Mouse (Mus musculus) stomach, embryonic 15.5 days (tissue): ENCODE measurements around the gene St7. TPM values are rescaled to one million over a fixed set of nuclear protein-coding genes. Genes with fewer than 3 reads are reported as not detected.
A peak's percentile ranks its signal among the peaks of the same experiment; 100 is the strongest.

ENCODE experiments used
- ATAC-seq: fragments of 200-750 bp; cut with Nextera tagmentation; 2 replicates; pipeline ENCODE4 v1.8.0; 2017; ENCODE audit warnings: low read depth, moderate number of reproducible peaks, moderate TSS enrichment; ENCODE audit not compliant: insufficient read depth, low FRiP score
- H3K27ac ChIP-seq: fragments of 300-500 bp; sonication (generic); 2 replicates; pipeline ENCODE4 v1.5.1; 2015; ENCODE audit warnings: mild to moderate bottlenecking, inconsistent platforms
- H3K27me3 ChIP-seq: fragments of 300-500 bp; sonication (generic); replicated peaks from 2 replicates; pipeline ENCODE4 v1.6.1; 2015; ENCODE audit warnings: inconsistent platforms
- H3K36me3 ChIP-seq: fragments of 300-500 bp; sonication (generic); 2 replicates; pipeline ENCODE4 v1.6.1; 2015; ENCODE audit warnings: inconsistent platforms
- H3K4me1 ChIP-seq: fragments of 300-500 bp; sonication (generic); 2 replicates; pipeline ENCODE4 v1.6.1; 2015; ENCODE audit warnings: inconsistent platforms
- H3K4me2 ChIP-seq: fragments of 300-500 bp; sonication (generic); 2 replicates; pipeline ENCODE4 v1.6.1; 2015; ENCODE audit warnings: mild to moderate bottlenecking, inconsistent platforms
- H3K4me3 ChIP-seq: fragments of 300-500 bp; sonication (generic); replicated peaks from 2 replicates; pipeline ENCODE4 v1.5.1; 2015; ENCODE audit warnings: inconsistent platforms
- H3K9ac ChIP-seq: fragments of 300-500 bp; sonication (generic); 2 replicates; pipeline ENCODE4 v1.6.1; 2015; ENCODE audit warnings: inconsistent platforms
- H3K9me3 ChIP-seq: fragments of 300-500 bp; sonication (generic); 2 replicates; pipeline ENCODE4 v1.6.1; 2016; ENCODE audit warnings: inconsistent platforms
- WGBS: fragments of 180-500 bp; shearing (Covaris S2); methylation state at CpG from one replicate; pipeline ENCODE4 v1.1.7; 2015; 5-methylcytosine and 5-hydroxymethylcytosine counted together
- polyA plus RNA-seq: library from polyadenylated mRNA; unstranded; fragments of >200 nt; fragmentation: Nextera tagmentation; extraction: Ambion mirVana; gene quantifications from 2 replicates; pipeline ENCODE4 v1.2.1, GENCODE M21; 2015

Gene St7
- polyA plus RNA-seq, 1 experiment from 2014 or later: 23.5 TPM

DNA sequence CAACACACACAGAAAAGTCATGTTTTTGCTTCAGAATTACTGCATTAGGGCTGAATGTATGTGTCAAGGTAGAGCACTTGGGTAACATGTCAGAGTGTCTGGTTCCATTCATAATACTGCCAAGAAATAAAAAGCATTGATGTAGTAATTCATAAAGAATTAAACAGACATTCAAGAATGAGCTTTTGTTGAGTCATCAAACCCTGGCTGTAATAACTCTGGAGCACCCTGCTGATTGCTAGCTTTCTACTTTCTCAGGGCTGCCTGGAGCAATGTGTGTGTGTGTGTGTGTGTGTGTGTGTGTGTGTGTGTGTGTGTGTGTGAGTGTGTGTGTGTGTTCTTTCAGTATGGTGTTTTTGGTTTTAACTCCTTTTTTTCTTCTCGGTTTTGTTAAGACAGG is 78.7 kb downstream of the St7 start:
- no peak overlapping the region for H3K9ac ChIP-seq
- H3K4me2 ChIP-seq: no peak overlapping the region
- H3K4me1 ChIP-seq: 0 out of 2 replicates have a peak, but pooled peaks cover 3% of the 10 kb centered on the region
- H3K4me3 ChIP-seq: no peak overlapping the region
- H3K9me3 ChIP-seq: no peaks in the 10 kb centered on the region
- H3K27me3 ChIP-seq: no peaks in the 10 kb centered on the region
- no peaks in the 10 kb centered on the region for H3K36me3 ChIP-seq
- no peak for ATAC-seq
- WGBS: 90% methylated on average over 1 of the region's 1 CpGs
- no peak overlapping the region for H3K27ac ChIP-seq

DNA sequence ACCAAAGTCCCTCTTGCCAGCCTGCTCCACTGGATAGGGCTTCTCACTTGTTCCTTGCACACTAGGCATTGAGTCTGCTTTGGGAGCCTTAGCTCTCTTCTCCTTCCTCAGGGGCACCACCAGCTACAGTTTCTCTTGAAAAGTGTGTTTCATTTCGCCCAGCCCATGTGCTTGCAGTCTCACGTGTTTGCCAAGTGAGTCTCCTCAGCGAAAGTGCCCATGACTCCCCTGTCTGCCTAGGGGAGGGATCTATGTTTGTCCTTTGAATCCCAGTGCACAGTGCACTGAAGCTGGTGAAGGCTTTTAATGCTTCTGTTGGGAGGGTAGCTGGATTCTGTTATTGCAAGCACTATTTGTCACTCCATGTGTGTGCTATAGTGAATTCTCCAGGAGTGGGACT is 79.8 kb downstream of the St7 start:
- Histone ChIP-seq H3K4me2 (no peak overlapping the region), H3K27me3 (no peaks in the 10 kb centered on the region), H3K9me3 (no peaks in the 10 kb centered on the region), H3K9ac (no peak overlapping the region), H3K4me3 (no peak overlapping the region), H3K36me3 (no peaks in the 10 kb centered on the region), H3K27ac (no peak overlapping the region), H3K4me1 (0 out of 2 replicates have a peak, but pooled peaks cover 6% of the 10 kb centered on the region)
- WGBS: 69% methylated on average over 3 of the region's 3 CpGs
- ATAC-seq: no peak

DNA sequence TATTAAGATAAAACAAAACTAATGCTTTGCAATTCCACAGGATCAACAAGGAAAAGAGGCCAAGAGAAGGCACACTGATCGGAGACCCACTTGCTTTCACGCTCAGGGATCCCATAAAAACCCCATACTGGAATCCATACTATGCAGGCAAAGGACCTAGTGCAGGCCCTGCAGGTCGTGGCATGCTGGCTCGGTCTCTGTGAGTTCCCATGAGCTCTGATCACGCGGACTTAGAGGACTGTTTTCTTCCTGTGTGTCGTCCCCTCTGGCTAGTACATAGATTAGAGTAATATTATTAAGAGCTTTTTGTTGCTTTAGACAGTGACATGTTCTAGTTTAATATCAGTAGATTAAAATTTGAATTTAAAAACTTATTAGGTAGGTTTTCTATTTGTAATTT is 83.3 kb downstream of the St7 start:
- Histone ChIP-seq H3K9ac (no peak overlapping the region), H3K4me1 (0 out of 2 replicates have a peak, but pooled peaks cover 6% of the 10 kb centered on the region), H3K27ac (no peak overlapping the region), H3K27me3 (no peaks in the 10 kb centered on the region), H3K4me2 (no peak overlapping the region), H3K36me3 (no peaks in the 10 kb centered on the region), H3K4me3 (no peak overlapping the region), H3K9me3 (no peaks in the 10 kb centered on the region)
- 76% methylated on average over 7 of the region's 7 CpGs for WGBS
- ATAC-seq: no peak

DNA sequence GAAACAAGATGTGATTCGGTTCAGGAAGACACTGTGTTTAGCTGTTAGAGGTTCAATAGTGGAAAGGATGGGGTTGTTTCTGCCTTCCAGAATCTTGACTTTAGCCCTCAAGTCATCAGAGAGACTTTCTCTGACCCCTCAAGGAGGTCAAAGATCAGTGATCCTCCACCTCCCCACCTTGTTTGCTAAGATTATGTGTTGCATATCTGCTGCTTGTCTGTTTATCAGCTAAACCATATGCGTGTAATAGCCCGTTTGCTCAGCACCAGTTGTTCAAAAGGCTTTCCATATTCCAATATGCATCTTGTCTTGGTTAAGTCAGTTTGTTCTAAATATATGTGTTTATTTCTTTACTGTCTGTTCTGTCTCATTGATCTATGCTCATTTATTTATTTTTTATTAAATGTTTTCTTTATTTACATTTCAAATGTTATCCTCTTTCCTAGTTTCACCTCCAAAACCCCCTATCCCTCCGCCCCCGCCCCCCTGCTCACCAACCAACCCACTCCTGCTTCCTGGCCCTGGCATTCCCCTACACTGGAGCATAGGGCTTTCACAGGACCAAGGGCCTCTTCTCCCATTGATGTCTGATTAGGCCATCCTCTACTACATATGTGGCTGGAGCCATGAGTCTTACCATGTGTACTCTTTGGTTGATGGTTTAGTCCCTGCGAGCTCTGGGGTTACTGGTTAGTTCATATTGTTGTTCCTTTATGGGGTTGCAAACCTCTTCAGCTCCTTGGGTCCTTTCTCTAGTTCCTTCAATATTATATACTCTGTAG is 84.5 kb downstream of the St7 start:
- Histone ChIP-seq H3K27ac (no peak overlapping the region), H3K9ac (no peak overlapping the region), H3K36me3 (no peaks in the 10 kb centered on the region), H3K4me2 (no peak overlapping the region), H3K4me1 (0 out of 2 replicates have a peak, but pooled peaks cover 5% of the 10 kb centered on the region), H3K9me3 (no peaks in the 10 kb centered on the region), H3K4me3 (no peak overlapping the region), H3K27me3 (no peaks in the 10 kb centered on the region)
- WGBS: 85% methylated on average over 6 of the region's 6 CpGs
- peak; percentile 35; the same call in 1 of the 2 replicates for ATAC-seq

- Histone ChIP-seq H3K27ac (no peak overlapping the region), H3K4me1 (0 out of 2 replicates have a peak, but pooled peaks cover 3% of the 10 kb centered on the region), H3K4me2 (no peak overlapping the region), H3K27me3 (no peaks in the 10 kb centered on the region), H3K36me3 (no peaks in the 10 kb centered on the region), H3K4me3 (no peak overlapping the region), H3K9me3 (no peaks in the 10 kb centered on the region), H3K9ac (no peak overlapping the region)
- WGBS: 80% methylated on average over 3 of the region's 3 CpGs
- no peak for ATAC-seq
Measured at GRCm38 (mm10) chr6:17778648-17779202, 86.0 kb downstream of the St7 start.

DNA sequence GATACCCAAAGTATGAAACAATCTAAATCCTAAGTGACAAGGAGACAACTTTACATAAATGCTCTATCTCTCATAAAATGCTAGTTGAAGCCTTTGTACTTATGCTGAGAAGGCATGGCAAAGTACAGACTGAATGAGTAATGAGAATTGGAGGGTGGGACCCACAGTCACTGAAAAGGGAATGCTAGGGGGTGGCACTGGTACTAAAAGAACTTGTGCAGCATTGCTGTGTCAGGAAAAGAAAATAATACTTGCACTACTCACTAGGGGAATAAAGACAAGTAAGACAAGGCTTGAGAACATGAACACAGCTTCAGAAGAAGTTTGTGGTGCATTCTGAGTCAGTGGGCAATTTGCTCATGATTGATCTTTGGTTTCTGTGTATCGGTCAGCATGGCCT is 90.8 kb downstream of the St7 start:
- H3K27ac ChIP-seq: no peak overlapping the region
- no peaks in the 10 kb centered on the region for H3K27me3 ChIP-seq
- no peaks in the 10 kb centered on the region for H3K36me3 ChIP-seq
- 94% methylated on average over 1 of the region's 1 CpGs for WGBS
- no peak overlapping the region for H3K9ac ChIP-seq
- no peak overlapping the region for H3K4me2 ChIP-seq
- no peaks in the 10 kb centered on the region for H3K9me3 ChIP-seq
- H3K4me3 ChIP-seq: no peak overlapping the region
- ATAC-seq: no peak
- H3K4me1 ChIP-seq: no peaks in the 10 kb centered on the region

DNA sequence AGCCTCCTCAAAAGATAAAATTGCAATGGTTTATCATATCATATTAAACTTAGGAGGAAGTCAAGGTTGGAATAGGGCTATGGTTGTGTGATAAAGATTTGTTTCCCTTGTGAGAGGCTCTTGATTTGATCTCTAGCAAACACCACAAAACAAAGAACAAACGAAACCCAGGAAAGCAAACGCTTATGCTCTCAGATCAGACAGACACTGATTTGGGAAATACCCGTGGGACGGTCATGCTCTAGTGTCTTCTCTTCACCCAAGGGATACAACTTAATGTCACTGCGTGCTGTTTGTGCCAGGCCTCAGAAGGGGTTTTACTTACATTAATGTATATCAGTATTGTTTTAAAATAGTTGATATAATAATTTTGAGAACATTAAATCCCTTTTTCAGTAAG is 91.8 kb downstream of the St7 start:
- ATAC-seq: no peak
- no peak overlapping the region for H3K4me2 ChIP-seq
- H3K9me3 ChIP-seq: no peaks in the 10 kb centered on the region
- H3K4me1 ChIP-seq: no peaks in the 10 kb centered on the region
- no peak overlapping the region for H3K27ac ChIP-seq
- no peak overlapping the region for H3K9ac ChIP-seq
- whole genome bisulfite sequencing: 67% methylated on average over 5 of the region's 5 CpGs
- H3K4me3 ChIP-seq: no peak overlapping the region
- H3K36me3 ChIP-seq: no peaks in the 10 kb centered on the region
- no peaks in the 10 kb centered on the region for H3K27me3 ChIP-seq

DNA sequence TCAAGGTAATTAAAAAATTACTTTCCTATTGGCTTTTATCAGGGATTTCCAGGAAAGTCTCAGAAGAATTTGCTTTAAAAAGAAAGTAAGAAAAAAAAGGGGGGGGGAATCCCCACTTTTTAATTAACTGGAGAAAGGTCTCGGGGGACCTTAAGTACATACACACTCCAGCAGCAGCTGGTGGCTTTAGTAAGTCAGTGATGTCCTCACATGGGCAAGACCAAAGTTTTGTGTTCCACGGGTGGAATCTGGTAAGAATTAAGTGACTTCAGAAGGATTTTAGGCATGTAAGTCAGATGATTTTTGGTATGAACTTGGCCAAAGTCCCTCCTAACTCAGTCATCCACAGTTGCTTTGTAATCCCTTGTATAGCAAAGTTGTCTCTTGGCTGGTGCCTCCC is 92.5 kb downstream of the St7 start:
- no peak overlapping the region for H3K4me3 ChIP-seq
- no peak for ATAC-seq
- 62% methylated on average over 2 of the region's 2 CpGs for WGBS
- no peaks in the 10 kb centered on the region for H3K9me3 ChIP-seq
- H3K4me2 ChIP-seq: no peak overlapping the region
- H3K27me3 ChIP-seq: no peaks in the 10 kb centered on the region
- no peak overlapping the region for H3K27ac ChIP-seq
- H3K4me1 ChIP-seq: no peaks in the 10 kb centered on the region
- no peaks in the 10 kb centered on the region for H3K36me3 ChIP-seq
- H3K9ac ChIP-seq: no peak overlapping the region

DNA sequence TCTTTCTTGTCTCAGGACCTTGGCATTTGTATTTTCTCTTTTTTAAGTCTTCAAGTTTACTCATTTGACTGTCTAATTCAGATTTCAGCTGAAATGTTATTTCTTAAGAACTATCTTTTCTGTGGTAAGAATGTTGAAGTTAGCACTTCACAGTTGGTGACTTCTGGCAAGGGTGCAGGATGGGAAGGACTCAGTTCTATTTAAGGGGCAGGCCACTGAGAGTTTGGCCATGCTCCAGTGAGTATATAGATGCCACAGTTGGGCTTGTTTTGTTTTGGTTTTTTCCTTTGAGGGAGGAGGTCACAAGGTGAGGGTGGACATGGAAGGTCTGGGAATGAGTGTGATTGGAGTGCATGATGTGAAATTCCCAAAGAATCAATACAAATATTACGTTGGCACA is 95.1 kb downstream of the St7 start:
- no peak for ATAC-seq
- Histone ChIP-seq H3K4me2 (no peak overlapping the region), H3K27me3 (no peaks in the 10 kb centered on the region), H3K27ac (no peak overlapping the region), H3K4me1 (no peaks in the 10 kb centered on the region), H3K9me3 (no peaks in the 10 kb centered on the region), H3K36me3 (no peaks in the 10 kb centered on the region), H3K9ac (no peak overlapping the region), H3K4me3 (no peak overlapping the region)
- WGBS: 88% methylated on average over 1 of the region's 1 CpGs

DNA sequence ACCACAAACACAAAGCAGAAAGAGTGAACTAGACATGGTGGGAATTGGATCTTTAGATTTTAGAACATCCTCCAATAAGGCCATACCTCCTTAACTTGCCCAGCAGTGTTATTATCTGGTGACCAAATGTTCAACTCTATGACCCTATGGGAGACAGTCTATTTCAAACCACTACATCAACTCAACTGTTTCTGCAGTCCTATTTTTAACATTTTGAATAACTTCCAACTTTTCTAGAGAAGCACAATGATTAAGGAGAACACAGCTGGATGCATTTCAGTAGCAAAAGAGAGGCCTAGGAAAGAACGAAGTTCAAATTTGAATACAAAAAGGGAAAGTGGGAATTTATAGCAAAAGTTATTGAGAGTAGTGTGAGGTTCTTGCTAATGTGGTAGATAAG is 97.5 kb downstream of the St7 start:
- Histone ChIP-seq H3K27me3 (no peaks in the 10 kb centered on the region), H3K9me3 (no peaks in the 10 kb centered on the region), H3K36me3 (no peaks in the 10 kb centered on the region), H3K4me3 (no peak overlapping the region), H3K27ac (no peak overlapping the region), H3K9ac (no peak overlapping the region), H3K4me1 (no peaks in the 10 kb centered on the region), H3K4me2 (no peak overlapping the region)
- no peak for ATAC-seq
- WGBS: 75% methylated on average over 1 of the region's 1 CpGs

DNA sequence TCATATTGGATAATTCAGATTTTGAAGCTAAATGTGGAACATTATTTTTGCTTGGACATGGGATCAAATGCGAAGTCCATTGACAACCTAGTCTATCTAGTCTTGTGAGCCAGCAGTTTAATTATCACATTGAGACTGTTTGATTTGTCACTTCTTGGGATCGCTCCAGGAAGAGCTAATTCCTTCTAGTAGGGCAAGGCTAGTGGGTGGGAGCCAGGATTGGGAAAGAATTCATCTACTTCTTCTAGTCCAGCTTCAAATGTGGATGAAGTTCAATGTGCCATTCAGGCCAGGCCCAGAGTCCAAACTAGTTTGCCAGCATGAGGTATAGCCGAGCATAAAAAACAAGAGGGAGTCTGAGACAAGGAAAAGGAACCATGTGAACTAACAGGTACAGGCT is 100.7 kb downstream of the St7 start:
- no peaks in the 10 kb centered on the region for H3K27me3 ChIP-seq
- WGBS: 89% methylated on average over 3 of the region's 3 CpGs
- H3K27ac ChIP-seq: no peak overlapping the region
- H3K4me2 ChIP-seq: no peak overlapping the region
- no peaks in the 10 kb centered on the region for H3K4me1 ChIP-seq
- H3K9me3 ChIP-seq: no peaks in the 10 kb centered on the region
- no peaks in the 10 kb centered on the region for H3K36me3 ChIP-seq
- no peak overlapping the region for H3K4me3 ChIP-seq
- no peak for ATAC-seq
- no peak overlapping the region for H3K9ac ChIP-seq

GRCm38 (mm10) chr6:17797271-17797713 is 104.6 kb downstream of the St7 start:
- Histone ChIP-seq H3K9ac (no peak overlapping the region), H3K9me3 (no peaks in the 10 kb centered on the region), H3K4me1 (no peaks in the 10 kb centered on the region), H3K27ac (no peak overlapping the region), H3K4me2 (no peak overlapping the region), H3K36me3 (no peaks in the 10 kb centered on the region), H3K4me3 (no peak overlapping the region), H3K27me3 (no peaks in the 10 kb centered on the region)
- 91% methylated on average over 5 of the region's 5 CpGs for WGBS
- ATAC-seq: no peak
